Mouse (Mus musculus) induced T-regulatory cell, adult 2 months (primary cell): ENCODE measurements at regions not wholly inside any gene's neighbourhood (a gene's known extent, or its start where the extent isn't known, plus 50 kb on each side); places are given as distances from the start of the nearest gene placed in this dataset.

Source experiments
- DNase-seq: peaks from one replicate; pipeline ENCODE4 v3.0.0-alpha.2; 2012; ENCODE audit warnings: low read depth

GRCm38 (mm10) chr1:48866926-48867325, 1974.3 kb upstream of the Slc39a10 start:
- no peak for DNase-seq

DNA sequence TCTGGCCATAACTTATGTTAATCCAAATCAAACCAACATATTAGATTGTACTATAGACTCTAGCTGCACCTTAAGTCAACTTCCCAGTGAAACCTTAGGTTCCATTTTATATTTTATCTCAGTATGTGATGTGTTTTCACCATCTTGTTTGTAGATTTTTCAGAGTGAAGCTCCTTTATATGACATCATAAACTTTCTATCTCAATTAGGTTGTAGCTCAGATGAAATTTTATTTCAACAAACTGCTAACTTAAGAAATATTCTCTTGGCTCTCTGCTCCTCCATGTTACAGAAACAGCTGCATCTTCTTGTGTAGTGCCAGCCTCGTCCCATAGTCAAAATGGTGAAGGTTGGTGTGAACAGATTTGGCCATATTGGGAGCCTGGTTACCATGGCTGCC, 1988.7 kb upstream of the Slc39a10 start:
- peak; percentile 55 for DNase-seq

GRCm38 (mm10) chr1:48893571-48893970, 2000.9 kb upstream of the Slc39a10 start:
- no peak for DNase-seq

GRCm38 (mm10) chr1:48916419-48916818, 1984.0 kb upstream of the Tmeff2 start:
- no peak for DNase-seq

DNA sequence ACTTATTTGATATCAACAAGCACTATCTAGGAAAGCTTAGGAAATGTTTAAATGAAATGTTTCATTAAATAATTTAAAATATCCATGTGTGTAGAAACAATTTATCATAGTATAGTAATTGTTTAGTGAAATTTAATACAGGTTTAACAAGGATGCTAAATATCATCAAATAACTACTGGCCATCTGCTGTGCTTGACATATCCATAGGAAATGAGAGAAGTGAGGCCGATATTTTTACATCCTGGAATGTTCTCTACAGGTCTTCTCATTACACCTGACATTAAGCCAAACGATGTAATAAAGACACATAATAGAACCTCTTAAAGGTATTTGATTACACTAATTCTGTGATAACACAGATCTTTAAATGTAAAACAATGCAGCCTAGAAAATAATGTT, 1957.3 kb upstream of the Tmeff2 start:
- no peak for DNase-seq

GRCm38 (mm10) chr1:48943826-48944225, 1956.6 kb upstream of the Tmeff2 start:
- no peak for DNase-seq
